In genomic region chr16:29882226-29882972, GRCm38 (mm10) we compare ENCODE assay signal across 9 mouse cellular contexts.
DNase-seq lines count a peak whose midpoint lies in the region; ATAC-seq lines count a peak whose summit lies in the region.
"Had no signal": no experiment of that assay in that cellular context is flagged by ENCODE, and none has a peak within 500 bp of the region (broad histone marks: within the 10 kb centered on the region; RNA-seq: fewer than 3 reads in every experiment).

No protein-coding gene starts in this region.

- no peak overlapping the region for H3K4me3 ChIP-seq in hindbrain, embryonic 13.5 days
- H3K4me3 ChIP-seq: liver, embryonic 15.5 days had no signal

- H3K27ac ChIP-seq in hindbrain, embryonic 13.5 days = peak overlapping the region; percentile 58; the same call in 1 of the 2 replicates
- H3K27ac ChIP-seq: liver, embryonic 15.5 days had no signal

- no peak overlapping the region for H3K4me2 ChIP-seq in hindbrain, embryonic 13.5 days
- H3K4me2 ChIP-seq: liver, embryonic 15.5 days had no signal

- H3K27me3 ChIP-seq in hindbrain, embryonic 13.5 days = peaks cover 65% of the 10 kb centered on the region

- no peaks in the 10 kb centered on the region for H3K9me3 ChIP-seq in hindbrain, embryonic 13.5 days
- H3K9me3 ChIP-seq: liver, embryonic 15.5 days had no signal

- ATAC-seq in hindbrain, embryonic 13.5 days (ENCODE audit: low FRiP score) = 0 out of 2 replicates have a peak, but pooled peaks have one; percentile 31

- H3K4me1 ChIP-seq in hindbrain, embryonic 13.5 days (replicated peaks) = peaks cover 23% of the 10 kb centered on the region

- H3K36me3 ChIP-seq in hindbrain, embryonic 13.5 days = no peaks in the 10 kb centered on the region
- H3K36me3 ChIP-seq: liver, embryonic 15.5 days had no signal

- 7% methylated on average over 10 of the region's 10 CpGs for WGBS in hindbrain, embryonic 13.5 days

- H3K9ac ChIP-seq in hindbrain, embryonic 13.5 days = no peak overlapping the region
- H3K9ac ChIP-seq: liver, embryonic 15.5 days had no signal

- peak; percentile 93 for DNase-seq in retina, postnatal 1 day
- no peak for DNase-seq in retina, embryonic 14.5 days (ENCODE audit: low spot score)
- DNase-seq in cerebellum, postnatal 10 days = peak; percentile 86 to 96
- DNase-seq in gastrocnemius, adult 8-10 months (ENCODE audit: low spot score in 2 of 2) = peak; percentile 78 to 88
- peak; percentile 69 for DNase-seq in lung, postnatal 25 days (ENCODE audit: low spot score)
- peak; percentile 70 for DNase-seq in urinary bladder, postnatal 14 days (ENCODE audit: low spot score)
- DNase-seq in left cerebral cortex, adult 18-20 months (ENCODE audit: low spot score in 2 of 2) = no peak

Comparison
In these comparisons a context has a peak if more than half of its experiments do, and no peak if none do; other contexts are left out.
1. DNase-seq: peak in retina, postnatal 1 day (single experiment), cerebellum, postnatal 10 days (2 of 2), gastrocnemius, adult 8-10 months (2 of 2), lung, postnatal 25 days (single experiment) and urinary bladder, postnatal 14 days (single experiment); none in retina, embryonic 14.5 days (single experiment) and left cerebral cortex, adult 18-20 months (0 of 2).